Mouse (Mus musculus): ENCODE data around the gene Gm5136. TPM values are rescaled to one million over a fixed set of nuclear protein-coding genes. Genes with fewer than 3 reads are reported as not detected.

Gene Gm5136
- polyA plus RNA-seq, 1 experiment: not detected

DNA sequence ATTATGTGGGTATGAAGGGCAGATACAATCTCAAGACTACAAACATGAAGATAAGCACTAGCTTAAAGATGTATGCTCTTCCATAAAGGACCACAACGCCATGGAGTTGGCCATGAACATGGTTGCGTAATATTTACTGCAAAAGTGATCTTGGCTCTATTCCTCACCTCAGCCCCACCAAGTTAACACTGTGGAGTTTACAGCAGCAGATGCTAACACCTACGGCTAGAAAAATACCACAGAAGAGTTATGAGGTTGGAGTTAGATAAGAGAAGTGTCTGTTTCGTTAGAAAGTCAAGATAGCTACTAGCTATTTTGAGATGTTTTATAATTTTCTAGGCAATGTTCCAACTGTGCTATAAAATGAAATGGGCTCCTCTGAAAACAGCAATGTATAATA is 43.1 kb downstream of the Gm5136 start:
- no peak for TF ChIP-seq EP300 (IDR thresholded peaks at IDR 0.05; ENCODE audit: insufficient read depth, low read depth, low read length)
- no peak for TF ChIP-seq POLR2A (IDR thresholded peaks at IDR 0.05; ENCODE audit: insufficient read depth, low read length)
- Histone ChIP-seq H3K4me1 (ENCODE audit: control insufficient read depth, insufficient read depth, low read length) (no peaks in the 10 kb centered on the region), H3K27me3 (ENCODE audit: control insufficient read depth, insufficient read depth, low read length, poor library complexity, severe bottlenecking) (no peaks in the 10 kb centered on the region), H3K36me3 (ENCODE audit: control insufficient read depth, insufficient read depth, low read length, poor library complexity, severe bottlenecking) (no peaks in the 10 kb centered on the region), H3K9me3 (replicated peaks; ENCODE audit: control insufficient read depth, insufficient read depth, low read length, poor library complexity, severe bottlenecking) (no peaks in the 10 kb centered on the region), H3K9ac (ENCODE audit: low read depth, poor library complexity, severe bottlenecking) (no peak overlapping the region), H3K27ac (ENCODE audit: insufficient read depth, low read length) (no peak overlapping the region), H3K4me3 (ENCODE audit: low read depth, low read length) (no peak overlapping the region)

DNA sequence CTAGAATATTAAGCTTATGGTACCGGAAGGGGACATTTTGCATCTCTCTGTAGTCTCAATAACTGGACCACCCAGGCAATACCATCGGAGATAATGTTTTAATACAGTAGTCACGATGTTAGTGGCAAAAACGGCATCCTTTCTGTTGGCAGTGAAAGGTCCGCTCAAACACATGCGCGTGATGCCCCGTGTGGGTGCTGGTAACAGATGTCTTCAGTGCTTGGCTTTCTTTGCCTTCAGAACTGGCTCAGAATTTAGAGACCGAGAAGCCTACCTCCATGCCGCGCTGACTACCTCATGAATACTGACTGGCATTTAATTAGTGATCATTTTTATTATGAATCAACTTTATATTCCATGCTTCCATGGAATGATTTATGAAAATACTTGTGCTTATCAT is 44.9 kb downstream of the Gm5136 start:
- H3K9me3 ChIP-seq (replicated peaks; ENCODE audit: control insufficient read depth, insufficient read depth, low read length, poor library complexity, severe bottlenecking): no peaks in the 10 kb centered on the region
- TF ChIP-seq EP300 (IDR thresholded peaks at IDR 0.05; ENCODE audit: insufficient read depth, low read depth, low read length) (no peak), POLR2A (IDR thresholded peaks at IDR 0.05; ENCODE audit: insufficient read depth, low read length) (no peak), CTCF (IDR thresholded peaks at IDR 0.05; ENCODE audit: low read depth, low read length) (no peak)
- no peaks in the 10 kb centered on the region for H3K4me1 ChIP-seq (ENCODE audit: control insufficient read depth, insufficient read depth, low read length)
- no peak overlapping the region for H3K4me3 ChIP-seq (ENCODE audit: low read depth, low read length)
- H3K9ac ChIP-seq (ENCODE audit: low read depth, poor library complexity, severe bottlenecking): no peak overlapping the region
- no peaks in the 10 kb centered on the region for H3K36me3 ChIP-seq (ENCODE audit: control insufficient read depth, insufficient read depth, low read length, poor library complexity, severe bottlenecking)
- no peak overlapping the region for H3K27ac ChIP-seq (ENCODE audit: insufficient read depth, low read length)
- H3K27me3 ChIP-seq (ENCODE audit: control insufficient read depth, insufficient read depth, low read length, poor library complexity, severe bottlenecking): no peaks in the 10 kb centered on the region

DNA sequence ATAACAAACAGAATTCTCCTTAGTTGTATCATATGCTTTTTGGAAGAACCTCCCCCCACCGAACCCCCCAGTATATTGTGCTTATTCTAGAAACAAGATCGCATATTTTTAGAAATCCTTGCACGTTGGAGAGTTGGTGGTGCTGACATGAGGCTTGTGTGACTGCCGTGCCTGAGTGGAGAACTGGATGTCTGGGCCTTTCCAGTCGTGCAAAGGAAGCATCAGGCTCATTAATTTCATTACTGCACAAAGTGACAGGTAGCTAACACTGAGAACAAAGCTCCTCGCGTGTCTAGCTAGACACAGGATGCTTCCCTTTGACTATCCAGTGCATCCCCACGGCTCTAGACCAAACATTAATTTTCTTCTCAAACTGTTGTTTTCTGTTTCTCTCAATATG is 47.1 kb downstream of the Gm5136 start:
- H3K9me3 ChIP-seq (replicated peaks; ENCODE audit: control insufficient read depth, insufficient read depth, low read length, poor library complexity, severe bottlenecking): no peaks in the 10 kb centered on the region
- no peak overlapping the region for H3K4me3 ChIP-seq (ENCODE audit: low read depth, low read length)
- no peaks in the 10 kb centered on the region for H3K27me3 ChIP-seq (ENCODE audit: control insufficient read depth, insufficient read depth, low read length, poor library complexity, severe bottlenecking)
- TF ChIP-seq EP300 (IDR thresholded peaks at IDR 0.05; ENCODE audit: insufficient read depth, low read depth, low read length) (no peak), CTCF (IDR thresholded peaks at IDR 0.05; ENCODE audit: low read depth, low read length) (no peak), POLR2A (IDR thresholded peaks at IDR 0.05; ENCODE audit: insufficient read depth, low read length) (no peak)
- no peak overlapping the region for H3K9ac ChIP-seq (ENCODE audit: low read depth, poor library complexity, severe bottlenecking)
- H3K36me3 ChIP-seq (ENCODE audit: control insufficient read depth, insufficient read depth, low read length, poor library complexity, severe bottlenecking): no peaks in the 10 kb centered on the region
- H3K4me1 ChIP-seq (ENCODE audit: control insufficient read depth, insufficient read depth, low read length): no peaks in the 10 kb centered on the region
- H3K27ac ChIP-seq (ENCODE audit: insufficient read depth, low read length): no peak overlapping the region

DNA sequence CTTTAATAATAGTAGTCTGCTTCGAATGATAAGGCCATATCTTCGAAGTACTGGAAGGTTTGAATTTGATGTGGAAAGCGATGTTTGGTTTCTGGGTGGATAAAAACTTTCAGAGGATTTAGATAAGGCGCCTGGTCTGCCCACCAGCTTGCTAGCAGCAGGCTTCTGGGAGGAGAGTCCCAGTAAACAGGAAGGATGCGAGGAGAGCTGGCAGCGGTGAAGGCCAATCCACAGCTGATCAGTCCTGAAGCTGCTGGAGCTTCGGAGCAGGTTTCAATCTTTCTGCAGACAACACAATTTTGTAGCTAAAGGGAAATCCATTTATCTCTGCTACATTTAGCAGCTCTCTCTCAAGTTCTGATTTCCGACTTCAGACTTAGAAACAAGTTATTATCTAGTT is 47.9 kb downstream of the Gm5136 start:
- H3K27ac ChIP-seq (ENCODE audit: insufficient read depth, low read length): no peak overlapping the region
- H3K4me1 ChIP-seq (ENCODE audit: control insufficient read depth, insufficient read depth, low read length): no peaks in the 10 kb centered on the region
- TF ChIP-seq CTCF (IDR thresholded peaks at IDR 0.05; ENCODE audit: low read depth, low read length) (no peak), EP300 (IDR thresholded peaks at IDR 0.05; ENCODE audit: insufficient read depth, low read depth, low read length) (no peak), POLR2A (IDR thresholded peaks at IDR 0.05; ENCODE audit: insufficient read depth, low read length) (no peak)
- no peaks in the 10 kb centered on the region for H3K9me3 ChIP-seq (replicated peaks; ENCODE audit: control insufficient read depth, insufficient read depth, low read length, poor library complexity, severe bottlenecking)
- no peaks in the 10 kb centered on the region for H3K27me3 ChIP-seq (ENCODE audit: control insufficient read depth, insufficient read depth, low read length, poor library complexity, severe bottlenecking)
- H3K36me3 ChIP-seq (ENCODE audit: control insufficient read depth, insufficient read depth, low read length, poor library complexity, severe bottlenecking): no peaks in the 10 kb centered on the region
- H3K9ac ChIP-seq (ENCODE audit: low read depth, poor library complexity, severe bottlenecking): no peak overlapping the region
- H3K4me3 ChIP-seq (ENCODE audit: low read depth, low read length): no peak overlapping the region

DNA sequence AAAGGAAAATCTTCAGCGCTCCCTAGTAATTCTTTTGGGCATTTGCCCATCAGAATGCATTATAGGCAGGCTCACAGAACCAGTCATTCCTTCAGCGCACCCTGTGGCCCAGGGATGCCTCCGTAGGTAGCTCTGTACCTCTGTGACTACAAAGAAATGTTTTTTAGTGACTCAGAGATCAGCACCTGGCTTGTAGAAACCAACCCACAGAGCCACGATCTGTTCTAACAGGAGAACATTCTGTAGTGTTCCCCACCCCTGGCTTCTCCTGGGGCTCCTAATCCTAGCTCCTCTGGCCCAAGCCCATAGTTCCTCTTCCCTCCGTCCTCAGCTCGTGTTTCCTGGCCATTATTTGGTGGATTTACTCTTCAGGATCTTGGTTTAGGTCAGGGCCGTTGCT is 50.8 kb downstream of the Gm5136 start:
- TF ChIP-seq CTCF (IDR thresholded peaks at IDR 0.05; ENCODE audit: low read depth, low read length) (no peak), POLR2A (IDR thresholded peaks at IDR 0.05; ENCODE audit: insufficient read depth, low read length) (no peak), EP300 (IDR thresholded peaks at IDR 0.05; ENCODE audit: insufficient read depth, low read depth, low read length) (no peak)
- H3K4me3 ChIP-seq (ENCODE audit: low read depth, low read length): no peak overlapping the region
- no peaks in the 10 kb centered on the region for H3K4me1 ChIP-seq (ENCODE audit: control insufficient read depth, insufficient read depth, low read length)
- H3K27ac ChIP-seq (ENCODE audit: insufficient read depth, low read length): no peak overlapping the region
- no peak overlapping the region for H3K9ac ChIP-seq (ENCODE audit: low read depth, poor library complexity, severe bottlenecking)
- H3K36me3 ChIP-seq (ENCODE audit: control insufficient read depth, insufficient read depth, low read length, poor library complexity, severe bottlenecking): no peaks in the 10 kb centered on the region
- H3K9me3 ChIP-seq (replicated peaks; ENCODE audit: control insufficient read depth, insufficient read depth, low read length, poor library complexity, severe bottlenecking): no peaks in the 10 kb centered on the region
- H3K27me3 ChIP-seq (ENCODE audit: control insufficient read depth, insufficient read depth, low read length, poor library complexity, severe bottlenecking): no peaks in the 10 kb centered on the region

Data from ES-Bruce4 (cell line).